Mouse (Mus musculus) liver, embryonic 14.5 days (tissue): ENCODE measurements around the gene Arap1.

Source experiments
- CTCF ChIP-seq: IDR thresholded peaks from 2 replicates; pipeline ENCODE4 v1.5.1; 2016; ENCODE audit warnings: antibody characterized with exemption, low read depth, control low read depth
- EP300 ChIP-seq: IDR thresholded peaks from 2 replicates; pipeline ENCODE4 v1.6.1; 2016; ENCODE audit warnings: antibody characterized with exemption, low read depth

GRCm38 (mm10) chr7:101383756-101384155 lies 35.9 kb downstream of the Arap1 start:
- TF ChIP-seq CTCF (no peak), EP300 (no peak)
